Mouse (Mus musculus) erythroblast, embryonic 14.5 days (primary cell): Measurements from ENCODE around the gene Mtif3. TPM values are rescaled to one million over a fixed set of nuclear protein-coding genes. Genes with fewer than 3 reads are reported as not detected.
"Not testable (repeated sequence)": the region's sequence is repeated elsewhere in the genome, so short reads cannot be mapped to it uniquely, and the experiment has no call there.

Experiments
- H3K27me3 ChIP-seq: 2 replicates; pipeline ENCODE4 v1.6.1; 2012; ENCODE audit warnings: inconsistent platforms; ENCODE audit not compliant: control insufficient read depth
- H3K36me3 ChIP-seq: 2 replicates; pipeline ENCODE4 v1.6.1; 2012; ENCODE audit warnings: mild to moderate bottlenecking, inconsistent platforms; ENCODE audit not compliant: control insufficient read depth
- H3K4me1 ChIP-seq: 2 replicates; pipeline ENCODE4 v1.6.1; 2012; ENCODE audit warnings: inconsistent platforms; ENCODE audit not compliant: control insufficient read depth
- H3K4me3 ChIP-seq: replicated peaks from 2 replicates; pipeline ENCODE3; 2012; ENCODE audit warnings: moderate library complexity, mild to moderate bottlenecking, inconsistent platforms
- H3K9me3 ChIP-seq: 2 replicates; pipeline ENCODE4 v1.6.1; 2012; ENCODE audit warnings: low read length, inconsistent platforms, mixed read lengths; ENCODE audit not compliant: control insufficient read depth
- GATA1 ChIP-seq: IDR thresholded peaks from 2 replicates; pipeline ENCODE4 v1.6.1; 2012; ENCODE audit warnings: low read length, inconsistent platforms, mixed read lengths
- TAL1 ChIP-seq: IDR thresholded peaks from 3 replicates; pipeline ENCODE4 v1.6.1; 2012; ENCODE audit warnings: low read length, inconsistent platforms, mixed read lengths
- polyA plus RNA-seq: library from polyadenylated mRNA; stranded (reverse); fragments of >175 nt; gene quantifications from 2 replicates; pipeline ENCODE4 v1.2.3, GENCODE M21; 2012

Mtif3 gene
- polyA plus RNA-seq, 1 experiment, result 0.55 TPM

DNA sequence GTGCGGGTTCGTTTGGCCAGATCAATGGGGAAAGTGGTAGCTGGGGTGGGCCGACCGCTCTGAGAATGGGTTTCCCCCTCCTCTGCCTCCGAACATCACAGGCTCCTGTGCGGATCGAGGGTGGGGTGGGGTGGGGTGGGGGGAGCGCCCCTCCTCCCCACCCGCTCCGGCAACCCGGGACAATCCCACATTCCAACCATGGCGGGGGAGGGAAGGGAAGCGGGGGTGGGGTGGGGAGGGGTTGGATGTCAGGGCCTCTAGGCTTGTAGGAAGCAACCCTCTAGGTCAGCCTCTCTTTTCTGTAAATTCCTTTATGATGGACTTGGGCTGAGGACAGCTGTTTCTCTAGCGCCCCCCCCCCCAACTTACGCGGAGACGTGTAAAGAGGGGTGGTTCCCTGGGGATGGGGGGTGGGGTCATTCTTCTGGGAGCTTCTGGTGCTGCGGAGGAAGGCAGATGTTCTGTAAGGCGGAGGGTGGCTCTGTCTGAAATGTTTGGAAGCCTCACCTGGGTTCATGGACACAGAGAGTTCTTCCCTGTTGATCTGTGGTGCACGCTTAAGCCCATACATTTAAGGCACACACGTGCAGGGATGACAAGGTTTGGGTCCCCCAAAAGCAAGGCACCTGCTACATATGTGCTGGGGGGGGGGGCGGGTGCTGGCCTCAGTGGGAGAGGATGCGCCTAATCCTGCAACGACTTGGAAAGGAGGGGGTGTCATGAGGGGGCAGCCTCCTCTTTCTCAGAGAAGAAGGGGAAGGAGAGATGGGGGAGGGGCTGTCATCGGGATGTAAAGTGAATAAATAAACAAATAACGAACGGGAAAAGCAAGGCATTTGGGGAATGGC, 43.1 kb downstream of the Mtif3 start:
- Histone ChIP-seq H3K27me3 (peaks cover 7% of the 10 kb centered on the region), H3K4me3 (no peak overlapping the region), H3K9me3 (no peaks in the 10 kb centered on the region), H3K36me3 (no peaks in the 10 kb centered on the region), H3K4me1 (no peaks in the 10 kb centered on the region)
- TF ChIP-seq GATA1 (no peak), TAL1 (no peak)

DNA sequence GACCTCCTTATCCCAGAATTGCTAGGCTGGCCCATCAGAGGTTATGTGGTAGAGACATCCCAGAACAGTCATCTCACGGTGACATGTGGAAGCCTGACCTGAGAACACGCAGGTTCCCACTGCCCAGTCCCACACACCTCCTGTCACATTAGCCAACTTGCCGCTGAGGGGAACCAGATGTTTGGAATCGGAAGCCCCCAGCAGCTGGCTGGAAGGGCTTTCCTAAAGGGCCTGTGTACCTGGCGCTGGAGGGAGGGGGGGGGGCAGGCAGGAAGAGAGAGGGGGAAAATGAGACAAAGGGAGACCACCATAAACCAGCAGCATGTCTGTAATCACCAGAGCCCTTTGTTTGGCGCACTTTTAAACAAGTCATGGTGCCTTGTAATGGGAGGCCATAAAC, 43.7 kb downstream of the Mtif3 start:
- TF ChIP-seq GATA1 (no peak), TAL1 (no peak)

DNA sequence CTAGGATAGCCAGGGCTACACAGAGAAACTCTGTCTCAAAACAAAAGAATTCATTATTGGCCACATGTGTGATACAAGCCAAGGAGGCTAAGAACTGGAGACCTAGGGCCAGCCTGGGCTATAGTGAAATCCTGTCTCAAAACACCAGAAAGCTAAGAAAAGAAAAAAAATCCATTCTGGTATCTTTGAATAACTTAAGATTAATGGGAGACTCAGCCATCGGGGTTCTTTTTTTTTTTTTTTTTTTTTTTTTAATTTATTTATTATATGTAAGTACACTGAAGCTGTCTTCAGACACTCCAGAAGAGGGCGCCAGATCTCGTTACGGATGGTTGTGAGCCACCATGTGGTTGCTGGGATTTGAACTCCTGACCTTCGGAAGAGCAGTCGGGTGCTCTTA, 46.2 kb downstream of the Mtif3 start:
- H3K9me3 ChIP-seq, H3K4me3 ChIP-seq, H3K27me3 ChIP-seq, H3K4me1 ChIP-seq, H3K36me3 ChIP-seq: not testable (repeated sequence)

More for the DNA sequence above, 43.7 kb downstream of the Mtif3 start:
- Histone ChIP-seq H3K27me3 (peaks cover 7% of the 10 kb centered on the region), H3K4me3 (no peak overlapping the region), H3K4me1 (no peaks in the 10 kb centered on the region), H3K36me3 (no peaks in the 10 kb centered on the region), H3K9me3 (no peaks in the 10 kb centered on the region)

DNA sequence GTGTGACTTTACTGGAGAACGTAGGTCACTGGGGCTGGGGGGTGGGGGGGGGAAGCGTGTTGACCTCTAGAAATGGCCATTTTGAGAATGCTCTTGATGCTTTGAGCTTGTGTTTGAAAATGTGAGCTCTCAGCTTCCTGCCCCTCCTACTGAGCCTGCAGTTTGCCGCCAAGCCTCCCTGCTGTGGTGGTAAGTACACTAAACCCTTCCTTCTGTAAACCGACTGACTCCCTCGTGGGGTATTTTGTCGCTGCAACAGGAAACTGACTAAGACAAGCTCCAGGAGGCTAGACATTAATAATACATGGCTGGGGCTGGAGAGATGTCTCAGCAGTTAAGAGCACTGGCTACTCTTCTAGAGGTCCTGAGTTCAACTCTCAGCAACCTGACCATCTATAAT, 46.8 kb downstream of the Mtif3 start:
- Histone ChIP-seq H3K4me1 (no peaks in the 10 kb centered on the region), H3K36me3 (no peaks in the 10 kb centered on the region), H3K9me3 (no peaks in the 10 kb centered on the region), H3K4me3 (no peak overlapping the region), H3K27me3 (peaks cover 7% of the 10 kb centered on the region)
- TF ChIP-seq TAL1, result no peak
- TF ChIP-seq GATA1, result no peak

DNA sequence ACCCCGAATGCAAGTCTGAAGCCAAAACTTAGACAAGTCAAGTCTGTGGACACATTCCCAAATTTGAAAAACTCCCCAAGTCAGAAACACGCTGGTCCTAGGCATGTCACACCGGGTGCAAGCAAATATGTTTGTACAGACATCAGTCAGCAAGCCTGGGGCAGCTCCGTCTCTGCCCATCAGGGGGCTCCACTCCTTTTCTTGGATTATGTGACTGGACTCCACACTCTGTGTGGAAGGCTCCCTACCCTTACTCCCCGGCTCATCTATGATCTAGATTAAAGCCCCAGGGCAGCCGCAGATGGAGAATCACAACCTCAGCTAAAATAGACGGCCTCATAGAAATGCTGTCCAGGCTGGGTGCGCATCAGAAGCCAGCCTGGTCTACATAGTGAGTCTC, 47.3 kb downstream of the Mtif3 start:
- TF ChIP-seq TAL1, result no peak
- no peak for TF ChIP-seq GATA1
- Histone ChIP-seq H3K4me3 (no peak overlapping the region), H3K36me3 (no peaks in the 10 kb centered on the region)

DNA sequence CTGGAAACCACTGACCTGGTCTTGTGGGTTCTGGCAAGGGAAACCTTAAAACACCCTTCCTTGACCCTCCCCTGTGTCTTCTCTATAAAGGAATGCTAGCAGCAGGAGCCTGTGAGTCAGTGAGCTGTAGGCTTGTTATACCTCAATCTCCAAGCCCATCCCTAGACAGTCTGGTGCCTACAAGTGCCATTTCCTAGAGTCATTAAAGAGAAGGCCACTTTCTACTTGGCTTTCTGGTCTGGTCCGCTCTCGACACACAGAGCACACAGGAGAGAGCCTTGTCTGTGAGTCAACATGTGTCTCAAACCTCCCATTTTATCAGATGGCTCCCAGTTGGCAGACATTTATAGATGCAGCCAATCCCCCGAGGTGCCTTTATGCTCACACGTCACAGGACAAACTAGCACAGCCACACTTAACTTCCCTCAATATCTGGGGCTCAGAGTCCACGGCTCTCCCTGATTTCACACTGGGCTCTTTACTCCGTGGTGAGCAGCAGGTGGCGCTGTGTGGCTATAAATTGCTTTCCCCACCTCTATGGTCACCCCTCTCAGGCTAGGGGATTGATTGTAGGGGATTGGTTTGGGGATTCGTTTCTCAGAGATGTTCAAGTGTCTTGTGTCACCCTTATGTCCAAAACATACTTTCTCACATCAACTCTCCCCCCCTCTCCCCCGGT, 49.4 kb downstream of the Mtif3 start:
- Histone ChIP-seq H3K4me1 (no peaks in the 10 kb centered on the region), H3K9me3 (no peaks in the 10 kb centered on the region), H3K4me3 (no peak overlapping the region), H3K27me3 (no peaks in the 10 kb centered on the region; the same call in 1 of the 2 replicates), H3K36me3 (no peaks in the 10 kb centered on the region)
- TF ChIP-seq TAL1 (no peak), GATA1 (no peak)

More for the DNA sequence above, 47.3 kb downstream of the Mtif3 start:
- H3K27me3 ChIP-seq, result peaks cover 7% of the 10 kb centered on the region
- H3K9me3 ChIP-seq, result no peaks in the 10 kb centered on the region
- H3K4me1 ChIP-seq, result no peaks in the 10 kb centered on the region

DNA sequence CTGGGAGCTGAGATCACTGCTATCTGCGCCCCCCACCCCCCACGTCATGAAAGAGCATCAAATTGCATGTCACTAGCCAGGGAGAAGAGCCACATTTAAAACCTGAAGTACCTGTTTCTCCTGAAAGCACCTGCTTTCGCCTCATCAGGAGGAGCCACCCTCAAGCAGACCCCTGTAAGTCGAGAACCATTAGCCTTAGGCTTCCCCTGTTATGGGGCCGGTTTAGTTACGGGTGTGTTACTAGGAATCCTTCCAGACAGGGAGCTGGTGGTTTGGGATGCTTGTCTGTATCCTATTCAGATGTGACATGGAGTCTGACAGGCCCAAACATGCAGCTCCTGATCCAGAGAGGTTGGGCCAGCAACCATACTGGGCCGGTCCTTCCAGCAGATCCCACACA, 50.2 kb downstream of the Mtif3 start:
- Histone ChIP-seq H3K4me3 (no peak overlapping the region), H3K36me3 (no peaks in the 10 kb centered on the region), H3K27me3 (no peaks in the 10 kb centered on the region; the same call in 1 of the 2 replicates), H3K9me3 (no peaks in the 10 kb centered on the region), H3K4me1 (no peaks in the 10 kb centered on the region)
- TF ChIP-seq GATA1 (no peak), TAL1 (no peak)

DNA sequence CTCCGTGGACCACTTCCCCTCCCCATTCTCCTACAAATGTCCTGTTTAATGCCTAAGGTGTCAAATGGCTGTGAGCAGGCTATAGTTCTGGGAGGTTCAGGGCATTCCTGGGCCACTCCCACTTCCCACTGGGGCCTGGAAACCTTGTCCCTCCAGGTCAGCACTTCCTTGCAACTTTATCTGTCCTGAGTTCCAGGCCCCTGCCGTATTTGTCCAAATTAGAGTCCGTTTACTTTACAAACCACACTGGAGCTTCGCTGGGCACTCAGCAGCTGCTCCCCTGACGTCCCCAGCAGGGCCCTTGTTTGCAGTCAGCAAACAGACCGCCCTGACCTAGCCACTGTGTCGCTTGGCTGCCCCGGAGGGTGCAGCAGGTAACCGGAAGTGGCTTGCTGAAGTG, 51.4 kb downstream of the Mtif3 start:
- Histone ChIP-seq H3K27me3 (no peaks in the 10 kb centered on the region; the same call in 1 of the 2 replicates), H3K9me3 (no peaks in the 10 kb centered on the region), H3K36me3 (no peaks in the 10 kb centered on the region), H3K4me1 (no peaks in the 10 kb centered on the region), H3K4me3 (no peak overlapping the region)
- TF ChIP-seq TAL1 (no peak), GATA1 (no peak)

DNA sequence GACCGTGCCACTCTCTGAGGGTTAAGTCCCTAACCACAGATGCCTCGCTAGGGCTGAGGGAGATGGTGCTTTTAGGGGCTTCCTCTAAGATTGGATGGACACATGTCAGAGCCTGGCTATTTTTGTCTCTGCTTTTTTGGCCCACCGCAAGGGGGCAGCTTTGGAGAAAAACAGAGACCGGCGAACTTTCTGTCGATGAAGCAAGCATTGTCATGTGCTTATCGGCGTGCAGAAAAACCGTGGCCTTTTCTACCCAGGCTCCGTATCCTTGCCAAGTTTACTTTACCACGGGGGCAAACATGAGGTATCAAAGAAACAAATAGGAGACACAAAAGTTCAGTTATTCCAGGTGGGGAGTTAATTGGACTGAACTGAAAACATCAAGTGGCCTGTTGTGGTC, 55.0 kb downstream of the Mtif3 start:
- H3K4me1 ChIP-seq, result peaks cover 11% of the 10 kb centered on the region
- H3K4me3 ChIP-seq, result no peak overlapping the region
- TF ChIP-seq TAL1 (no peak), GATA1 (no peak)
- H3K27me3 ChIP-seq, result no peaks in the 10 kb centered on the region
- H3K9me3 ChIP-seq, result no peaks in the 10 kb centered on the region
- H3K36me3 ChIP-seq, result no peaks in the 10 kb centered on the region
